Mouse (Mus musculus): ENCODE data around the gene Adamts2.

GRCm38 (mm10) chr11:50669542-50670362 lies 67.9 kb downstream of the Adamts2 start:
- TF ChIP-seq POLR2A (IDR thresholded peaks at IDR 0.05; ENCODE audit: low read depth, low read length) (no peak), SIN3A (IDR thresholded peaks at IDR 0.05; ENCODE audit: low read length) (no peak), ZNF384 (IDR thresholded peaks at IDR 0.05; ENCODE audit: low read depth, low read length) (no peak), CTCF (conservative IDR thresholded peaks at IDR 0.05 in 1 of 2, IDR thresholded peaks at IDR 0.05 in 1 of 2; ENCODE audit: low read depth in 2 of 2, low read length in 2 of 2) (no peak), JUND (conservative IDR thresholded peaks at IDR 0.05; ENCODE audit: low read depth, low read length) (no peak), ZKSCAN1 (IDR thresholded peaks at IDR 0.05; ENCODE audit: borderline replicate concordance, low read depth, low read length) (no peak), MYC (IDR thresholded peaks at IDR 0.05; ENCODE audit: low read depth, low read length) (no peak)

Measured in CH12.LX (cell line).